Mouse (Mus musculus): Measurements from ENCODE around the gene Nufip1.

Nufip1 gene

DNA sequence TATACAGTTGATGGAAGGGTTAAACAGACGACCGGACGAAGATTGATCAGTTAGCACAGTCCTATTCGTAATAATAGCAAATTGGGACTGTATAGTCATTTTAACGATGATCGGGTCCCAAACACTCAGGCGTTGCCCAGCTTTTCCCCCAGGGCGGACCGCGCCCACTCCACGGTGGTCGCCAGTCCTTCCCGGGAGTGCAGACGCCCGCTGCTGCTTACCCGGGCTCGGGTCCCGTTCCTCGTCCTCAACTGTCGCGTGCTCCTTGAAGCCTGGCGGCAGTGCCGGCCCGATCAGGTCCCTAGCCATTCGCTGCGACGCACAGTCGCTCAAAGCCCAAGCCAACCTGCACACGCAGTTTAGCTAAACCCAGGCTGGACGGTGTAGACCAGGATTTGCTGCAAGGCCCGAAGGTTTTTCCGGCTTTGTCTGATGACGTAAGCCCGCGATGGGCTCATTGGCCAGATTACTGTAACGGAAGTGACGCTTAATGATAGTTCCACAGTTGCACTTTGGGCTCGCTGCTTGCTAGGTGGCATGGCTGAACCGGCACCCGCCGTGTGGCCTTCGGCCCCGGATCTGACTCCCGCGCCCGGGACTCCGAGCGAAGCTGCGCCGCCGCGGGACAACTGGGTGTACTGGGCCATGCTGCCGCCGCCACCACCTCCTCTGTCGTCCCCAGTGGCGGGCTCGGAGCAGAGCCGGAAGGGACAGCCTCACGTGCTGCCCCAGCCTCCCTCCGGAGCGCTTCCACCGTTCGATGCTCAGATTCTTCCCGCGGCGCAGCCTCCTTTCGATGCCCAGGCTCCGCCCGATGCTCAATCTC lies at the start of gene Nufip1, which contains the start of gene Gpalpp1:
TSS of gene Nufip1 (plus strand) at position 496 of the 826 bp plus-strand sequence.
TSS of gene Gpalpp1 (minus strand) at position 365 of the 826 bp plus-strand sequence.
- in situ Hi-C loops (cut with MboI; ENCODE audit: low sequenced_read_pairs) = no loop called here

DNA sequence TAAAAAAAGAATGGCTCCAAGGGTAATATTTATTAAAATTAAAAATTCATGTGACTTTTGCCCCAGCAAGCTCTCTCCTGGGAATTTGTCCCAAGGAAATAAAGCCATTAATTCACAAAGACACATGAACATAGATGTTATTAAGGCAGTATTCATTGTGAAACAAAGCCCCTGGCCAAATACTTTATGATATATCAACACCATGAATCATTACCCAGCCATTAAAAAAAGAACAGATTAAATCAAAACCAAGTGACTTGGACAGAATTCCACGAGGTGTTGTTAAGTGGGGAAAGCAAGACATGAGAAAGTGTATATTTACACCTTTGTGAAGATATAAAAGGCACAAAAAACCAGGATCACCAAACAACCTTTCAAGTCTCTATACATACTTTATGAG lies 43.5 kb upstream of the Nufip1 start:
- in situ Hi-C loops (cut with MboI; ENCODE audit: low sequenced_read_pairs) = no loop called here

DNA sequence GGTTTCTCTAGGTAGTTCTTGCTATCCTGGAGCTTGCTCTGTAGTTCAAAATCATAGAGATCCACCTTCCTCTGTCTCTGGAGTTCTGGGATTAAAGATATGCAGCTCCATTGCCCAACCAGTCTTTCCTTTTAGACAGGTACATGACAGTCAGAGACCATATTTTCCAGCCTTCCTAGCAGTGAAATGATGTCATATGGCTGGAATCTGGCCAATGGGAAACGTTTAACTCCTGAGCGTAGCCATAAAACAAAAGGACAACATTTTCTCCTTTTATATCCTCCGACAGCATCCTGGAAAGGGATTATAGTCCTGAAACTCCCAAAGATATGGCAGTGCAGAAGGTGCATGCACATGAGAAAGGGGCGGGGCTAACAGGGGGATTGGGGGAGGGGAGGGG lies 42.4 kb upstream of the Nufip1 start:
- in situ Hi-C loops (cut with MboI; ENCODE audit: low sequenced_read_pairs) = no loop called here

DNA sequence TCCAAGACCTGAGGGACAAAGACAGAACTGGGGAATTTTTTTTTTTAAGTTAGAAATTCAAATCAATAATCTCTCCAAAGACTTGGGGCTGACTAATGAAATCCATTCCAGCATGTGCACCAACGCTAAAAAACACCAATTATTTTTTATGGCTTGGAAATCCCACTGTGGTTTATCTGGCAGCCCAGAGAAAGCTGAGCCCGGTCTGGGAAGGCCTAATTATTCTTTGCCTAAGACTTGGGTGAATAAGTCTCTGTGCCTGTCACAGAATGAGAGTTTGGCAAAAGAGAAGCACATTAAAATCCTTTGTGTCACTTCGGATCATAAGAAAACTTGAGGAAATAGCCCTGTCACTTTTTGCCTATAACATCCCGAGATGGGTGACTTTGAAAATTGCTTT lies 41.4 kb upstream of the Nufip1 start:
- in situ Hi-C loops (cut with MboI; ENCODE audit: low sequenced_read_pairs) = no loop called here

DNA sequence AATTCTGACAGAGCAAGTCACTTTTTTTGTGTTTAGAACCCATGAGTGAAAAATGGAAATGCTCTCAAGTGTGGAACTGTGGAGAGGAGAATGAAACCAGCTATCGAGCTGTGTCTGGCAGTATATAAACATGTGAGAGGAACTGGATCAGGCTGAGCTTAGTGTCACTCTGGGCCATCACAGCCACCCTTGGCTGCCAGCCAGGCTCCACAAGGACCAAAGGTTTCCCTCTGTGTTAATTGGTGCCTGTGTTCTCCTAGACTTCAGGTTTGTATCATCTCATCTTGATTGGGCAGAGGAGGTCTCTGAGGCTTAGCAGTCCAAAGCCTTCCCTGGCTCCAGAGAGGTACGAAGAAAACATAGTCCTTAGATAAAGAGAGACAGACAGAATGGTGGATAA lies 38.1 kb upstream of the Nufip1 start:
- in situ Hi-C loops (cut with MboI; ENCODE audit: low sequenced_read_pairs) = no loop called here

DNA sequence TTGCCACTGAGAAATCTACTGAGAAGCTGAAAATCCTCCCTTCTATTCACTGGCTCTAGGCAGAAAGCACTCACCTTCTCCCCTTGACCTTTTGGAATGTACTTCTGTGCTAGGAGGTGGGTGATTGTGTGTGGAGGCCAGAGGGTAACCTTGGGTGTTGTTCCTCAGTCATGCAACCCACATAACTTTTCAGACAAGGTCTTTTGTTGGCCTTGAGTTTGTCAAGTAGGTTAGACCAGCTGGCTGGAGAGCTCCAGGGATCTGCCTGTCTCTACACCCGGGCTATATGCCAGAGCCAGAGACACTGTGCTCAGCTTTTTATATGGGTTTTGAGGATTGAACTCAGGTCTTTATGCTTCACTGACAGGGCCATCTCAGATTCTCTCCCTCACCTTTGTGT lies 36.5 kb upstream of the Nufip1 start:
- in situ Hi-C loops (cut with MboI; ENCODE audit: low sequenced_read_pairs) = no loop called here

DNA sequence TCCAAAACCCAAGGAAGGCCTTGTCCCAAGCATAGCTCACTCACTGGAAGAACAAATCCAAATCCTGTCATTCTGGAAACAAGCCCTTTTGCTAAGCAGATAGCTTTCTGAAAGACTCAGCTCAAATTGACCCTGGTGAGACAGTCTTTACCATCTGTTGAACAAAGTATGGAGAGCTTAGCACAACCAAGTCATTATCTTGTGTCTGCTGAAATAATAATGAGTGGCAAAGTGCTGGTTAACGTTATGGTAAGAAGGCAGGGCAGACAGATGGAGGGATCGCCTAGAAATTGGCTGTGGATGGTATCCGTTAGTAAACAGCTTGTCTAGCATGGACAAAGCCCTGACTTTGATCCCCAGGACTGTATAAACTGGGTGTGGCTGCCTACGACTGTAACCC lies 35.0 kb upstream of the Nufip1 start:
- in situ Hi-C loops (cut with MboI; ENCODE audit: low sequenced_read_pairs) = loop anchor here (5.0 kb wide), 1 partner anchor 178 kb away; no protein-coding TSS in a partner anchor

DNA sequence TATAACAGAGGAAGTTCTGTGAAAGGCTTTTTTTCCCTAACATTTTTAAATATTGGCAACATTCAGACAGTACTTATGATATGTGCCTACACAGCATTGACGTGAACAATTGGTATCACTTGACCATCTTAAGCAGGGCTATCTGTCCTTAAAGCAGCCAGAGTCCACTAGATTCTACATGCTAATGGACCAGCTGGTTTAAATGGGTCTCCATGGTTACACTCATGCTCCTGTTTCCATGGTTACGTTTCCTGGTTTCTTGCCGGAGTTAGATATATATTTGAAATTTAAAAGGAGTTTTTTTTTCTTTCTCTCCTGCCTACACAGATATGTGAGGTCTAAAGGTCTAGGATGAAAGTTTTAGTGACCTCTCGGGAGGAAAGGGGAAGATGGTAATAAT lies 34.1 kb upstream of the Nufip1 start:
- in situ Hi-C loops (cut with MboI; ENCODE audit: low sequenced_read_pairs) = loop anchor here (5.0 kb wide), 1 partner anchor 179 kb away; no protein-coding TSS in a partner anchor

DNA sequence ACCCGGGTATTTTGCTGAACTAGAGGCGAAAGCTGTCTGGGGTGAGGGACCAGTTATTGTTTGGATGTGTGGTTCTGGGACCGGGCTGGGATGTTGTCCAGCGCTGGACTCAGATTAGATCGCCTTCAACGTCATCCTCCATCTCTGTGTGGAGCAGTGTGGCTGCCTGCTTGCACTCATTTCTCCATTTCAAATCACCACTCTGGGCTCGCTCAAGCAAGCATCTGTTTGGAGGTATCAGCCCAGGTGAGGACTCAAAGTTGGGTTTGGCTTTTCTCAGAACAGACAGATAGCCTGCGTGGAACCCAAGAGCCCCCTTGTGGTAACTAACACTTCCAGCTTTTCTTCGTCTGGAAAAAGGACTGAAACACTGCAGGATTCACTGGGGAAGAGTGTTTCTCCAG lies 33.6 kb upstream of the Nufip1 start:
- in situ Hi-C loops (cut with MboI; ENCODE audit: low sequenced_read_pairs) = loop anchor here (5.0 kb wide), 1 partner anchor 180 kb away; no protein-coding TSS in a partner anchor

DNA sequence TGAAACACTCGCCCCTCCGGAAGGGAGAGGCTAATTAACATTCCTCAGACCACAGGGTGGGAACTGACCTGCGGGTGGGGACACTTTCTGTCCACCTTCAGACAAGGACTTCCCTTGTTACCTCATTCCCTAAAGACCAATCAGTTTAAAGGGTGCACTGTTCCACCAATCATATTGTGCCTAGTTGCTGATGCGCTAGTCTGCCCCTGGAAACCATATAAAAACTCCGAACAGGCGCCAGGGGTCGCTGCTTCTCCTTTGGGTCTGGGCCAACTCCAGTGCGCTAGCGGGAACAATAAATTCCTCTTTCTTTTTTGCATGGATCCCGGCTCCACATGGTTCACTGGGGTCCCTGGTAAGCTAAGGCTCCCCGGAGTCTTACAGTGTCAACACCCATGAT lies 29.2 kb upstream of the Nufip1 start:
- in situ Hi-C loops (cut with MboI; ENCODE audit: low sequenced_read_pairs) = no loop called here

DNA sequence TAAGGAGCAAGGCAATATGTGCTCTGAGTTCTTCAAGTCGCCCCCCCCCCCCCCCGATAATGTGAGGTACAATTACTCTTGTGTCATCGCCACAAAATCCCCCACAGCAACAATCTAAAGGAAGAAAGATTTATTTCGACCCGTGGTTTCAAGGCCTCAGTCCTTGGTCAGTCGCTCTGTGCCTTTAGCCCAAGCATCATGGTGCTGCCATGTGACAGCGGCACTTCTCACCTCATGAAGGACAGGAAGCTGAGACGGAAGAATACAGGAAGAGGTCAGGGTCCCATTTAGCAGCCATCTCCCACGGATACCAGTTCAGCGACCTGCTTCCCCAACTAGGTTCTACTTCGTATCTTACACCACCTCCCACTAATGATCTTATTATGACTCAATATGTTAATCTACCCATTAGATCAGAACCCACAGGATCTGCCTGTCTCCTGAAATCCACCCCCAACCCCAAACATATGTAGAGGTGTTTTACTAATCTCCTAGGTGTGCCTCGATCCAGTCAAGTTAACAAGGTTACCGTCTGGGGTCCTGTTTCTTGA lies 28.5 kb upstream of the Nufip1 start:
- in situ Hi-C loops (cut with MboI; ENCODE audit: low sequenced_read_pairs) = no loop called here

DNA sequence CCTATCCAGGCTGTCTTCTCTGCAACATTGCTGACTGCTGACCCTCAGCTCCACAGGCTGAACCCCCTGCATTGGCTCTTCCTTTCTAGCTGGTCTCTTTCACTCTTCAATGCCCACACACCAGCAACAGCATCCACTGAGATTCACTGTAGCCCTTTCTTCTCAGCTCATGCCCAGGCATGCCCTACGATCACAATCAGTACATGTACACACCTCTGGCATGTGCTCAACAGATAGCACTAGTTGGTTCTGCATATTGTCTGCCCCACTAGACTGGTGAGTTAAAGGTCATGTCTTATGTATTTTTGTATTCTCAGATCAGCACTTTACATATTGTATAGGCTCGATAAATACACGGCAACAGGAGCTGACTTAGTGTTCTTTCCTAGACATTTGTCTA lies 26.5 kb upstream of the Nufip1 start:
- in situ Hi-C loops (cut with MboI; ENCODE audit: low sequenced_read_pairs) = no loop called here

DNA sequence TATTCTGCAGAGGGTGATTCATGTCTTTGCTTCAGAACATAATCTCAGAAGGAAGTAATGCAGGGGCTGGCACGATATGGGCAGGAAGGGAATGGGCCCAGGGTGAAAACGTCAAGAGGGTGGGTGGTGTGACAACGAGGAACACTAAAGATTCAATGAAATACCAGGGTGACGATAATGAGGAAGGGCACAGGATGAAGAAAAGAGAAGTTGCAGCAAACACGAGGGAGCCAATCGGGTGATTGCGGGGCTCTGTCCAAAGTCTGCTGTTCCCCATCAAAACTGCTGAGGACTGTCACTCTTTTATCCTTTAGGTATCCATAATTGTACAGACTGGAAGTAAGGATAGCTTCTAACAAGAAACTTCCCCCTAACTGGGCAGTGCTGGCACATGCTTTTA lies 13.4 kb upstream of the Nufip1 start:
- in situ Hi-C loops (cut with MboI; ENCODE audit: low sequenced_read_pairs) = no loop called here

DNA sequence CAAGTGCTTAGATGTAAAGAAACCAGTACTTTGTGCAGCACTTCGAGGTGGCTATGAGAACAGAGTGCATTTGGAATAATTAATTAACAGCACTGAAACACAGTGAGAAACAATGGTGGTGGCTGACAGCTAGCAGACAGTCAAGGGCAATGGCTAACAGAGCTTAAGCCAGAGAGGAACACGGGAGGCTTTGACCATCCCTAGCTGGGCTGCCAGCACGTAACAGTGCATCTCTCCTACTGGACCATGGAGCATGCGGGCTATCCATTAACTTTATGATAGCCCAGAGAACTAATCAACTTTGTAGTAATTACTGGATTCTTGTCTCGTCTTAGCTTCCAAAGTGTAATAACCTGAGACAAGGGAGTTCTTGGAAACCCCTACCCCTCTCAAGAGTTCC lies 12.9 kb upstream of the Nufip1 start:
- in situ Hi-C loops (cut with MboI; ENCODE audit: low sequenced_read_pairs) = no loop called here

DNA sequence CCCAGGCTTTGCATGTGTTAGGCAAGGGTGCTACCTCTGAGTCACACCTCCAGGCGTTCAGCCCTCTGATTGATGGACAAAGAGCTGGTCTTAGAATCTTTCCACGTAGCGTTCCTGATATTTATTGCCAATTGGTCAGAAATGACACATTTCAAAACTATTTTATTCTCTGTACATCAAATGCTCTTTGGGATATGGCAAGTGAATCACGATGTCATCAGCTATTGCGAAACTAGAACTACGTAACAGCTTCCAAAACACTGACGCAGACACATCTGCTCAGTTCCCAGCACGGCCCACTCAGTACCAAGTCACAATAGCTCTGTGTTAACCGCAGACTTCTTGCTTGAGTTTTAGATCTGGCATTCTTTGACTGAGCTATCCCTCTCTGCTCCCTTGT lies 11.1 kb upstream of the Nufip1 start:
- in situ Hi-C loops (cut with MboI; ENCODE audit: low sequenced_read_pairs) = no loop called here

DNA sequence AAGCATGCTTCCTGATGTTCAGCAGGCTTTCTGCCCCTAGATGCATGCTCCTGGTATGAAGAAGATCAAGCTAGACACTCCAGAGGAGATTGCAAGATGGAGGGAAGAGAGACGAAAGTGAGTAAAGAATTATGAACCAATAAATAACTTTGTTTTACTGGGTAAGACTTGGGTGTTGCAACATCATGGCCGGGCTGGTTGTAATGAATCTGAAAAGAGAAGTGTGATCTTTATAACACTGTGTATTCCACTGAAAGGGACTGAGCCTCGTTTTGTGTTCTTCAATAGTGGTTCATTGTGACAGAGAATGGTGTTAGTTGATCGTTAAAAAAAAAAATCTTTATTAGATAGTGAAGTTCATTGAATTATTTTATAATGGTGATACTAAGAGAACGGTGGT lies 5.1 kb downstream of the Nufip1 start:
- in situ Hi-C loops (cut with MboI; ENCODE audit: low sequenced_read_pairs) = no loop called here

DNA sequence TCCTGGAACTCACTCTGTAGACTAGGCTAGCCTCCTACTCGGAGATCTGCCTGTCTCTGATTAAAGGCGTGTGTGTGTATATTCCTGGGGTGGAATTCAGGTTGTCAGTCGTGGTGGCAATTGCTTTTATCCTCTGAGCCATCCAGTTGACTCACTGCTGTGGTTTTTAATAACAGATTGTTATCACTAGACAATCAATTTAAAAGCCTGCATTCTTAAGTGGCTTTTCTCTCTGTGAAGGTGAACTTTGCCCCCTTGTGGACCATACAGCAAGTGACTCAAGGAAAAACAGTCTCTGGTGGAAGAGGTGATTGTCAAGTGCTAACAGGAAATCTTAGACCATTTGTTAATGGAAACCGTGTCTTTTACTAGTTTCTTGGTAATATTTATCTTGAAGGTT lies 8.3 kb downstream of the Nufip1 start:
- in situ Hi-C loops (cut with MboI; ENCODE audit: low sequenced_read_pairs) = no loop called here

DNA sequence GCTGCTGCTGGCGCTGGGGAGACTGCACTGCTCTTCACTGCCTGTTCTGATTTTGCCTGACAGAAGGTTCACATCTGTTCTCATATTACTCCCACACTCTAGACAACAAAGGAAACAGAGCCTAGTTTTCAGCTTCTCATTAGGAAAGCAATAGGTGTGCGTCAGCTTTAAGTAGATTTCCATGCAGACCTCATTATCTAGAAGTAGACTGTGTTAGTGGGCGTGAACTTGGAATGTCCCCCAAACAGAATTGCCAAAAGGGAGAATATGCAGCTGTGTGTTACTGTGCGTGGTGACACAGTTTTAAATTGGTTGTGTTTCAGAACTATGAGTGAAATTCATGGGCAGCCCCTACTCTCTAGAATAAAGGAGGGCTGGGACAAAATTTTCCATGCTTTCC lies 9.8 kb downstream of the Nufip1 start:
- in situ Hi-C loops (cut with MboI; ENCODE audit: low sequenced_read_pairs) = no loop called here

DNA sequence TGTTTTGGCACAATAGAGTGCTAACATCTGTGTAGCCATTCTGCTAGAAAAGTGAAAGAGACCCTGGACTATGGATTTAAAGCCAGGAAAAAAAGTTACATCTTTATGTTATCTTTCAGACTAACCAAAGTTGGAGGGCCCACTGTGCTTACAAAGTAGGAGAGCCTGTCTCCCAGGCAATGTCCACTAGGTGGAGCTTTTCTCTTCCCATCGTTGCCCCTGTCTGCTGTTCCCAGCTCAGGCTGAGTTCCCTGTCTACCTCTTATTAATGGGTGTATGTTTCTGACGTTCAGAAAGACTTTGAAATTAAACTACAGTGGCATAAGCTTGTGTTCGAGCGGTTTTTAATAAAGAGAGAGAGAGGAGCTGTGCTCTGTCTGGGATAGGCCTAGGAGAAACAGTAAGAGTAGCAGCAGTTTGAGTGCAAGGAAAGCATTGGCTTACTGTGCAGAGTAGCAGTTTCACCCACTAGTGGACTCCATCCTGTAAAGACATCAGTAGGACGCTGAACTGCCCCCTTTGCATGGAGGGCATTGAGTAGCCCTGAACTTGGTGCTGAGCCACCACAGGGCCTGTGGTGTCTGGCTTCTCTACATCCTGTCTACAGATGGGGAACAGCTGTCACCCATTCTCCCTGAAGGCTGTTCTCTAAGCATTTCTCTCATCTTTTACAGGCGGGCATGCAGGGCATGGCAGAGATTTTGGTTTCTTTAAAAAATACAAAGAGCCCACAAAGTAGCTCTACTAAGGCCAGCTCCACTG lies 11.4 kb downstream of the Nufip1 start:
- in situ Hi-C loops (cut with MboI; ENCODE audit: low sequenced_read_pairs) = no loop called here

DNA sequence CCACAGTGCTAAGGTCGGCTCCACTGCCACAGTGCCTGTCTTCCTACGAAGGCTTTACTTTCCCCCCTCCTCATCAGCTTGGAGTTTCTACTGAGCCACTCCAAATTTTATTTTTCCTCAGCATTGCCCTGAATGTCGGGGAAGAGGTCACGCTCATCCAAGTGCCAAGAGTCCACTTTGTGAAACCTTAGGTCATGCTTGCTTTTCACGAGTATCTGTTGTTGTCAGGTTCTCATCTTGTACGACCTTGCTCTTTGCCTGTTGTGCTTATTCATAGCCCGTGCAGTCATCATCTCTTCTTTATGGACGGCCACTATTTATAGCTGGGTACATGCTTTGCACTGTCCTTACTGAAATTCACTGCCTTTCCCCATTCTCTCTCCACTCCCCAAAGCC lies 12.0 kb downstream of the Nufip1 start:
- in situ Hi-C loops (cut with MboI; ENCODE audit: low sequenced_read_pairs) = no loop called here

DNA sequence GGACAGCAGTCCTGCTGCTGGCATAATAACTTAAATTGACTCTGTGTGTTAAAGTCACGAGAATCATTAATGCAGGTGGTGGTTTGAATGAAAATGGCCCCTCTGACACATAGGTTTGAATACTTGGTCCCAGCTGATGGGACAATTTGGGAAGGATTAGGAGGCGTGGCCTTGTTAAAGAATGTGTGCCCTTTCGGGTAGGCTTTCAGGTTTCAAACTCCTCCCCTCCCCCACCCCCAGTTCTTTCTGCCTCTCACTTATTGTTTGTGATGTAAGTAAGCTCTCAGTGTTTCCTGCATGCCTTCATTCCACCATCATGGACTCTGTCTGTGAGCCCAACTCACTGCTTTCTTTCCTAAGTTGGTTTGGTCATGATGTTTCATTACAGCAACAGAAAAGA lies 16.6 kb downstream of the Nufip1 start:
- in situ Hi-C loops (cut with MboI; ENCODE audit: low sequenced_read_pairs) = loop anchor here (25.0 kb wide), 1 partner anchor 885 kb away; no protein-coding TSS in a partner anchor

DNA sequence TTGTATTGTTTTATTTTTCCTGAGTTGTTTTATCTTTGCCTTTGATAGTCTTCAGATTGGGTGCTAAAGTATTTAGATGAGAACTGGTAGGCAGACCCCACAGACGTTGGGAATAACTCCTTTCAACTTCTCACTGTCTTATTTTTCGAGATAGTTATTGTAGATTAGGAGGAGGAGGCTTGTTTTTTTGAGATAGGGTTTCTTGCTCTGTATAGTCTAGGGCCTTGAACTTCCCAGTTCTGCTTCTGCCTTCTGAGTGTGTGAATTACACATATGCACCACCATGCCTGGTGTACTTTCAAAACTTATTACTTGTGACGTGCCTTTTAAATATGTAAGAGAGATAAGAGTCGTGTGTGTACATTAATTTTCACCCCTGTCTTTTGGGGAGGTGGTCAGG lies 17.5 kb downstream of the Nufip1 start:
- in situ Hi-C loops (cut with MboI; ENCODE audit: low sequenced_read_pairs) = loop anchor here (25.0 kb wide), 1 partner anchor 884 kb away; no protein-coding TSS in a partner anchor
